Mouse (Mus musculus): ENCODE measurements around the gene Elf1. TPM values are rescaled to one million over a fixed set of nuclear protein-coding genes. Genes with fewer than 3 reads are reported as not detected.
"Not testable (repeated sequence)": the region's sequence is repeated elsewhere in the genome, so short reads cannot be mapped to it uniquely, and the experiment has no call there.

The Elf1 gene
- polyA plus RNA-seq, 1 experiment from 2014 or later, result 3.9 TPM

- 92% methylated on average over 8 of the region's 8 CpGs for WGBS
Observed at GRCm38 (mm10) chr14:79517185-79517740, 36.3 kb downstream of the Elf1 start.

GRCm38 (mm10) chr14:79518123-79518522, 37.1 kb downstream of the Elf1 start:
- Histone ChIP-seq H3K36me3 (no peaks in the 10 kb centered on the region), H3K9me3 (replicated peaks) (no peaks in the 10 kb centered on the region), H3K4me3 (no peak overlapping the region), H3K27ac (replicated peaks) (no peak overlapping the region), H3K27me3 (ENCODE audit: low read depth, poor library complexity, severe bottlenecking) (no peaks in the 10 kb centered on the region), H3K4me1 (no peaks in the 10 kb centered on the region)
- 79% methylated on average over 2 of the region's 2 CpGs for WGBS
- DNase-seq (ENCODE audit: low spot score), result no peak

More at GRCm38 (mm10) chr14:79517185-79517740, 36.3 kb downstream of the Elf1 start:
- no peak overlapping the region for H3K27ac ChIP-seq (replicated peaks)
- no peak overlapping the region for H3K4me3 ChIP-seq
- no peaks in the 10 kb centered on the region for H3K4me1 ChIP-seq
- H3K9me3 ChIP-seq (replicated peaks), result no peaks in the 10 kb centered on the region
- H3K27me3 ChIP-seq (ENCODE audit: low read depth, poor library complexity, severe bottlenecking), result no peaks in the 10 kb centered on the region
- no peak for DNase-seq (ENCODE audit: low spot score)
- H3K36me3 ChIP-seq, result no peaks in the 10 kb centered on the region

GRCm38 (mm10) chr14:79518761-79519662, 38.0 kb downstream of the Elf1 start:
- Histone ChIP-seq H3K4me3 (no peak overlapping the region), H3K4me1 (no peaks in the 10 kb centered on the region), H3K36me3 (no peaks in the 10 kb centered on the region), H3K9me3 (replicated peaks) (no peaks in the 10 kb centered on the region), H3K27ac (replicated peaks) (no peak overlapping the region), H3K27me3 (ENCODE audit: low read depth, poor library complexity, severe bottlenecking) (no peaks in the 10 kb centered on the region)
- DNase-seq (ENCODE audit: low spot score), result no peak
- WGBS, result 78% methylated on average over 19 of the region's 19 CpGs

- Histone ChIP-seq H3K4me3 (no peak overlapping the region), H3K27ac (replicated peaks) (no peak overlapping the region), H3K27me3 (ENCODE audit: low read depth, poor library complexity, severe bottlenecking) (no peaks in the 10 kb centered on the region), H3K4me1 (no peaks in the 10 kb centered on the region), H3K36me3 (no peaks in the 10 kb centered on the region), H3K9me3 (replicated peaks) (no peaks in the 10 kb centered on the region)
- WGBS, result 68% methylated on average over 1 of the region's 1 CpGs
- no peak for DNase-seq (ENCODE audit: low spot score)
Observed at GRCm38 (mm10) chr14:79519663-79519975, 38.6 kb downstream of the Elf1 start.

GRCm38 (mm10) chr14:79520612-79521011, 39.6 kb downstream of the Elf1 start:
- Histone ChIP-seq H3K27ac (replicated peaks) (no peak overlapping the region), H3K4me3 (no peak overlapping the region), H3K27me3 (ENCODE audit: low read depth, poor library complexity, severe bottlenecking) (no peaks in the 10 kb centered on the region), H3K4me1 (no peaks in the 10 kb centered on the region), H3K36me3 (no peaks in the 10 kb centered on the region), H3K9me3 (replicated peaks) (no peaks in the 10 kb centered on the region)
- DNase-seq (ENCODE audit: low spot score), result no peak

- Histone ChIP-seq H3K9me3 (replicated peaks) (no peaks in the 10 kb centered on the region), H3K4me3 (no peak overlapping the region), H3K36me3 (no peaks in the 10 kb centered on the region), H3K4me1 (no peaks in the 10 kb centered on the region), H3K27ac (replicated peaks) (no peak overlapping the region), H3K27me3 (ENCODE audit: low read depth, poor library complexity, severe bottlenecking) (no peaks in the 10 kb centered on the region)
- 79% methylated on average over 1 of the region's 1 CpGs for WGBS
- DNase-seq (ENCODE audit: low spot score), result no peak
Observed at GRCm38 (mm10) chr14:79521056-79521455, 40.1 kb downstream of the Elf1 start.

- H3K27me3 ChIP-seq (ENCODE audit: low read depth, poor library complexity, severe bottlenecking), result no peaks in the 10 kb centered on the region
- H3K9me3 ChIP-seq (replicated peaks), result no peaks in the 10 kb centered on the region
- 81% methylated on average over 6 of the region's 6 CpGs for WGBS
- no peak overlapping the region for H3K4me3 ChIP-seq
- H3K27ac ChIP-seq (replicated peaks), result no peak overlapping the region
- DNase-seq (ENCODE audit: low spot score), result no peak
- H3K36me3 ChIP-seq, result no peaks in the 10 kb centered on the region
- no peaks in the 10 kb centered on the region for H3K4me1 ChIP-seq
Observed at GRCm38 (mm10) chr14:79521471-79522117, 40.6 kb downstream of the Elf1 start.

GRCm38 (mm10) chr14:79522387-79522786, 41.4 kb downstream of the Elf1 start:
- H3K27ac ChIP-seq (replicated peaks), result no peak overlapping the region
- H3K36me3 ChIP-seq, result no peaks in the 10 kb centered on the region
- no peaks in the 10 kb centered on the region for H3K4me1 ChIP-seq
- H3K9me3 ChIP-seq (replicated peaks), result no peaks in the 10 kb centered on the region
- no peaks in the 10 kb centered on the region for H3K27me3 ChIP-seq (ENCODE audit: low read depth, poor library complexity, severe bottlenecking)
- no peak overlapping the region for H3K4me3 ChIP-seq
- DNase-seq (ENCODE audit: low spot score), result no peak
- 91% methylated on average over 9 of the region's 9 CpGs for WGBS

- not testable (repeated sequence) for H3K4me1 ChIP-seq; DNase-seq (ENCODE audit: low spot score); H3K36me3 ChIP-seq; H3K4me3 ChIP-seq; H3K27ac ChIP-seq (replicated peaks); H3K27me3 ChIP-seq (ENCODE audit: low read depth, poor library complexity, severe bottlenecking); H3K9me3 ChIP-seq (replicated peaks)
- 91% methylated on average over 12 of the region's 12 CpGs for WGBS
Observed at GRCm38 (mm10) chr14:79526106-79526505, 45.1 kb downstream of the Elf1 start.

- no peak overlapping the region for H3K27ac ChIP-seq (replicated peaks)
- H3K4me1 ChIP-seq, result no peaks in the 10 kb centered on the region
- H3K9me3 ChIP-seq (replicated peaks), result no peaks in the 10 kb centered on the region
- no peaks in the 10 kb centered on the region for H3K27me3 ChIP-seq (ENCODE audit: low read depth, poor library complexity, severe bottlenecking)
- H3K36me3 ChIP-seq, result no peaks in the 10 kb centered on the region
- no peak for DNase-seq (ENCODE audit: low spot score)
- WGBS, result 75% methylated on average over 6 of the region's 6 CpGs
- H3K4me3 ChIP-seq, result no peak overlapping the region
Observed at GRCm38 (mm10) chr14:79527704-79528103, 46.7 kb downstream of the Elf1 start.

- no peak for DNase-seq (ENCODE audit: low spot score)
- H3K4me3 ChIP-seq, result no peak overlapping the region
- H3K4me1 ChIP-seq, result no peaks in the 10 kb centered on the region
- no peaks in the 10 kb centered on the region for H3K27me3 ChIP-seq (ENCODE audit: low read depth, poor library complexity, severe bottlenecking)
- H3K27ac ChIP-seq (replicated peaks), result no peak overlapping the region
- H3K36me3 ChIP-seq, result no peaks in the 10 kb centered on the region
- H3K9me3 ChIP-seq (replicated peaks), result no peaks in the 10 kb centered on the region
- 85% methylated on average over 10 of the region's 10 CpGs for WGBS
Observed at GRCm38 (mm10) chr14:79529581-79530554, 48.9 kb downstream of the Elf1 start.

GRCm38 (mm10) chr14:79530761-79531160, 49.8 kb downstream of the Elf1 start:
- Histone ChIP-seq H3K27ac (replicated peaks) (no peak overlapping the region), H3K36me3 (no peaks in the 10 kb centered on the region), H3K4me1 (no peaks in the 10 kb centered on the region), H3K27me3 (ENCODE audit: low read depth, poor library complexity, severe bottlenecking) (no peaks in the 10 kb centered on the region), H3K4me3 (no peak overlapping the region), H3K9me3 (replicated peaks) (no peaks in the 10 kb centered on the region)
- DNase-seq (ENCODE audit: low spot score), result no peak
- 93% methylated on average over 6 of the region's 6 CpGs for WGBS

Data from midbrain, embryonic 10.5 days (tissue).